26 mouse cellular contexts compared by ENCODE assay signal in genomic region chr6:7861033-7861432, GRCm38 (mm10). TPM values are rescaled to one million over a fixed set of nuclear protein-coding genes. Genes with fewer than 3 reads are reported as not detected.
A peak's percentile ranks its signal among the peaks of the same experiment; 100 is the strongest.
DNase-seq lines count a peak whose midpoint lies in the region; ATAC-seq and TF ChIP-seq lines count a peak whose summit lies in the region.
"Had no signal": no experiment of that assay in that cellular context is flagged by ENCODE, and none has a peak within 500 bp of the region (broad histone marks: within the 10 kb centered on the region; RNA-seq: fewer than 3 reads in every experiment).

No protein-coding gene starts in this region.

- TF ChIP-seq POLR2A in lung, adult 2 months (IDR thresholded peaks at IDR 0.05; ENCODE audit: borderline replicate concordance, extremely low read depth, low read depth, low read length): no peak

- H3K4me3 ChIP-seq in forebrain, embryonic 13.5 days: no peak overlapping the region
- no peak overlapping the region for H3K4me3 ChIP-seq in forebrain, embryonic 11.5 days (ENCODE audit: low read depth, low read length)
- no peak overlapping the region for H3K4me3 ChIP-seq in heart, embryonic 14.5 days (ENCODE audit: control insufficient read depth in 1 of 2, insufficient read depth in 1 of 2, low read depth in 1 of 2, low read length in 2 of 2)
- no peak overlapping the region for H3K4me3 ChIP-seq in lung, embryonic 14.5 days (ENCODE audit: low read depth, low read length)
- no peak overlapping the region for H3K4me3 ChIP-seq in lung, adult 2 months (replicated peaks; ENCODE audit: extremely low read depth, low read depth, low read length)
- H3K4me3 ChIP-seq: embryonic facial prominence, embryonic 13.5 days; layer of hippocampus, adult 2 months; stomach, embryonic 15.5 days had no signal

- WGBS in forebrain, embryonic 13.5 days: 54% methylated on average over 3 of the region's 3 CpGs
- WGBS in forebrain, embryonic 11.5 days: 90% methylated on average over 3 of the region's 3 CpGs
- WGBS in heart, embryonic 14.5 days: 4% methylated on average over 3 of the region's 3 CpGs
- WGBS in lung, embryonic 14.5 days: 29% methylated on average over 3 of the region's 3 CpGs
- WGBS in lung, adult 2 months: 48% methylated on average over 3 of the region's 3 CpGs

- DNase-seq in forebrain, embryonic 11.5 days (ENCODE audit: low spot score): no peak
- DNase-seq in heart, adult 11 months: no peak
- DNase-seq in lung, embryonic 14.5 days: peak; percentile 72
- no peak for DNase-seq in lung, adult 2 months
- no peak for DNase-seq in kidney, postnatal 25 days
- DNase-seq: adrenal gland, postnatal 36 days; cerebellum, adult 11-12 months; cerebellum, postnatal 14 days; gastrocnemius, postnatal 14 days; heart, adult 18-20 months; kidney, adult 9 months; kidney, postnatal 14 days; liver, postnatal 0 days; lung, postnatal 14 days; thymus, adult 18-20 months; thymus, postnatal 36 days had no signal

- no peak overlapping the region for H3K27ac ChIP-seq in forebrain, embryonic 13.5 days
- no peak overlapping the region for H3K27ac ChIP-seq in forebrain, embryonic 11.5 days (ENCODE audit: low read depth, low read length)
- peak overlapping the region; percentile 47 to 70; a peak in 3 of 4 replicates for H3K27ac ChIP-seq in heart, embryonic 14.5 days (replicated peaks in 1 of 2; ENCODE audit: control insufficient read depth in 1 of 2, insufficient read depth in 1 of 2, low read depth in 2 of 2, low read length in 2 of 2)
- no peak overlapping the region for H3K27ac ChIP-seq in lung, embryonic 14.5 days (ENCODE audit: low read depth)
- H3K27ac ChIP-seq: embryonic facial prominence, embryonic 13.5 days; layer of hippocampus, adult 2 months; stomach, embryonic 15.5 days had no signal

- H3K9me3 ChIP-seq in forebrain, embryonic 13.5 days (replicated peaks): no peaks in the 10 kb centered on the region
- H3K9me3 ChIP-seq in forebrain, embryonic 11.5 days (ENCODE audit: control insufficient read depth, low read length): no peaks in the 10 kb centered on the region
- H3K9me3 ChIP-seq in heart, embryonic 14.5 days (ENCODE audit: control insufficient read depth, low read length): no peaks in the 10 kb centered on the region
- H3K9me3 ChIP-seq in lung, embryonic 14.5 days (ENCODE audit: low read depth, low read length): no peaks in the 10 kb centered on the region
- H3K9me3 ChIP-seq: embryonic facial prominence, embryonic 13.5 days; stomach, embryonic 15.5 days had no signal

- peak; percentile 48; the same call in 1 of the 2 replicates for ATAC-seq in forebrain, embryonic 13.5 days
- ATAC-seq in forebrain, embryonic 11.5 days (replicated peaks; ENCODE audit: low FRiP score): no peak
- ATAC-seq in heart, embryonic 14.5 days (ENCODE audit: insufficient number of reproducible peaks, insufficient read depth, low FRiP score, low read depth): no peak
- no peak for ATAC-seq in lung, embryonic 14.5 days (ENCODE audit: insufficient read depth)
- ATAC-seq: hindbrain, embryonic 16.5 days; intestine, embryonic 16.5 days; liver, postnatal 0 days; Patski had no signal

- no peaks in the 10 kb centered on the region for H3K27me3 ChIP-seq in forebrain, embryonic 13.5 days
- H3K27me3 ChIP-seq in forebrain, embryonic 11.5 days (ENCODE audit: control insufficient read depth, insufficient read depth, low read length): no peaks in the 10 kb centered on the region
- no peaks in the 10 kb centered on the region for H3K27me3 ChIP-seq in heart, embryonic 14.5 days (ENCODE audit: control insufficient read depth, insufficient read depth, low read length)
- no peaks in the 10 kb centered on the region for H3K27me3 ChIP-seq in lung, embryonic 14.5 days (ENCODE audit: insufficient read depth, low read length)
- H3K27me3 ChIP-seq: embryonic facial prominence, embryonic 13.5 days; Patski; stomach, embryonic 15.5 days had no signal

- no peak for TF ChIP-seq CTCF in lung, embryonic 14.5 days (IDR thresholded peaks at IDR 0.05; ENCODE audit: low read depth)
- TF ChIP-seq CTCF in lung, adult 2 months (IDR thresholded peaks at IDR 0.05; ENCODE audit: insufficient read depth, low read length): no peak

- H3K36me3 ChIP-seq in forebrain, embryonic 13.5 days (ENCODE audit: poor library complexity, severe bottlenecking): no peaks in the 10 kb centered on the region
- no peaks in the 10 kb centered on the region for H3K36me3 ChIP-seq in forebrain, embryonic 11.5 days (ENCODE audit: control insufficient read depth, insufficient read depth, low read length)
- H3K36me3 ChIP-seq in heart, embryonic 14.5 days (ENCODE audit: control insufficient read depth, insufficient read depth, low read length): peaks cover 20% of the 10 kb centered on the region
- H3K36me3 ChIP-seq in lung, embryonic 14.5 days (ENCODE audit: insufficient read depth): 0 out of 2 replicates have a peak, but pooled peaks cover 4% of the 10 kb centered on the region
- H3K36me3 ChIP-seq: stomach, embryonic 15.5 days had no signal

- no peak overlapping the region for H3K9ac ChIP-seq in forebrain, embryonic 13.5 days
- H3K9ac ChIP-seq in forebrain, embryonic 11.5 days (ENCODE audit: low read length): no peak overlapping the region
- no peak overlapping the region for H3K9ac ChIP-seq in heart, embryonic 14.5 days (ENCODE audit: low read length)
- H3K9ac ChIP-seq in lung, embryonic 14.5 days: no peak overlapping the region
- H3K9ac ChIP-seq: embryonic facial prominence, embryonic 13.5 days; liver, postnatal 0 days; stomach, embryonic 15.5 days had no signal

- 0 out of 2 replicates have a peak, but pooled peaks cover 4% of the 10 kb centered on the region for H3K4me1 ChIP-seq in forebrain, embryonic 13.5 days
- no peaks in the 10 kb centered on the region for H3K4me1 ChIP-seq in forebrain, embryonic 11.5 days (replicated peaks; ENCODE audit: control insufficient read depth, insufficient read depth, low read length)
- H3K4me1 ChIP-seq in heart, embryonic 14.5 days (ENCODE audit: control insufficient read depth in 2 of 2, insufficient read depth in 2 of 2, low read length in 2 of 2): peaks cover 10 to 58% of the 10 kb centered on the region in 2 experiments
- H3K4me1 ChIP-seq in lung, embryonic 14.5 days (ENCODE audit: insufficient read depth): peaks cover 8% of the 10 kb centered on the region
- H3K4me1 ChIP-seq in lung, adult 2 months (ENCODE audit: control insufficient read depth, insufficient read depth, low read length): peaks cover 10% of the 10 kb centered on the region

- no peak overlapping the region for H3K4me2 ChIP-seq in forebrain, embryonic 13.5 days
- no peak overlapping the region for H3K4me2 ChIP-seq in forebrain, embryonic 11.5 days (ENCODE audit: low read depth, low read length, severe bottlenecking)
- H3K4me2 ChIP-seq in heart, embryonic 14.5 days (ENCODE audit: low read length): peak overlapping the region; percentile 34
- no peak overlapping the region for H3K4me2 ChIP-seq in lung, embryonic 14.5 days
- H3K4me2 ChIP-seq: embryonic facial prominence, embryonic 13.5 days; liver, embryonic 11.5 days; midbrain, embryonic 11.5 days; stomach, embryonic 15.5 days had no signal

RNA-seq across cellular contexts. Expression of gene C1galt1, which starts 16.4 kb away (rescaled TPM):
- 1.5 and 1.6 TPM in 2 replicates for polyA plus RNA-seq in forebrain, embryonic 13.5 days (2015; fragmentation: Nextera tagmentation; extraction: Ambion mirVana)
- polyA plus RNA-seq in forebrain, embryonic 11.5 days (2014; fragmentation: Nextera tagmentation; extraction: Ambion mirVana): 2.7 and 2.8 TPM in 2 replicates
- polyA plus RNA-seq in heart, embryonic 14.5 days (2014; fragmentation: Nextera tagmentation; extraction: Ambion mirVana): 7.0 and 7.1 TPM in 2 replicates
- 4.7 and 5.6 TPM in 2 replicates for polyA plus RNA-seq in lung, embryonic 14.5 days (2014; fragmentation: Nextera tagmentation; extraction: Ambion mirVana)
- 3.8 and 5.6 TPM in 2 replicates for polyA plus RNA-seq in lung, adult 2 months (2012; rRNA removed)

Comparison
In these comparisons a context has a peak if more than half of its experiments do, and no peak if none do; other contexts are left out.
1. H3K27ac ChIP-seq: peak in heart, embryonic 14.5 days (2 of 2); none in forebrain, embryonic 13.5 days (single experiment), forebrain, embryonic 11.5 days (single experiment) and lung, embryonic 14.5 days (single experiment).